Mouse (Mus musculus) spleen, postnatal 14 days (tissue): ENCODE measurements at regions not wholly inside any gene's neighbourhood (a gene's known extent, or its start where the extent isn't known, plus 50 kb on each side); places are given as distances from the start of the nearest gene placed in this dataset.

ENCODE experiments used
- DNase-seq, 2 experiments: peaks; one replicate each; pipeline ENCODE4 v3.0.0; 2021 to 2022; ENCODE audit warnings: low spot score in 2 of 2

DNA sequence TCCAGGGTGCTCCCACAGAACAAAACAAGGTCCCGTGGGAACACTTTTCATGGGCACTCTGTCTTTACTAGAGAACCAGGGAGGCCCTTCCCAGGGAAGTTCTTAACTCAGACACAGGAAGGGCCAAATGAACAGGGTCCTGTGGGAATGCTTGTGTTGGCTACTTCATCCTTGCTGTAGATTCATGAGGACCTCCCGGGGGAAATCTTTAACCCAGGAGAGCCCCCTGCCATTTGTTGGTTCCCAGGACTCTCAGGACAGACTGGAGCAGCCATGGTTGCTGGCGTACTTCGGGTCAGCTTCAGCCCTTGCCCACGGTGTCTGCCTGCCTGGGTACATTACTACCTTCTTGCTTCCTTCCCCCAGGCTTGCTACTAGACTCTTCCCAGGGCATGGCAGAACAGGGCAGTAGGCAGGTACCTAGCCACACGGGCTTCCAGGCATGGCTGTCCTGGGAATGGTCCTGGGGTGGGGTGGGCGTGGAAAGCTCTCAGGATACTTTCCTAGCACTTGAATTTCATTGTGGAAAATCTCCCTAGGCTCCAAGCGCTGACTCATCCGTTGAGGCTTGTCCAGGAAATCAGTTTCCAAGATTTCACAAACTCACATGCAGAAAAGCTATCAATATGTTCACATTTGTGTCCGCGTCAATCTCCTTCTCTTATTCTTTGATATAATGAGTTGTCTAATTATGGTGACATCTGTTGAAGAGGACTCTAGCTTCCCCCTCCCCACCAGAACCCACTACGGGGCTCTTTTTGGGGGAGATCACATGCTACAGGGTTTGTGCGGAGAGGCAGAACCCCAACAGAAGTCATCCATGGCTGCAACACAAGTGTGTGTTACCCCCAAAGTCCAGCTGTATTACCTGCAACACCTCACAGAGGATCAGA is 148.6 kb downstream of the Sec61b start:
- DNase-seq, result no peak

DNA sequence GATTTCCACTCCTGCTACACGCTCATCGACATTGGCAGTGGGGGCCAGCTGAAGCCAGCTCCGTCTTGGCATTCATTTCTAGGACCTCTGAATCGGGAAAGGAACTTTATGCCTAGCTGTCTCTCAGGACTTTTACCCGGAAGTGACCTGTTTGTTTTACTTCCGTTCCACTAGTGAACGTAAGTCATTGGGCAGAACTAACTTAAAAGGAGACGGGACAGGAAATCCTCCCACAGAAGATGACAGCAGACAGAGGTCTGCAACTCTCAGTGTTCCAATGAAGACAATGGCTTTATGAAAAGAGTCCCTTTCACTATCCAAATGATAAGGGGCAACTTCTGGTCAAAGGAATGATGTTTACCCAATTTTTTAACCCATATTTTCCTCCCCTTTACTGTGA is 155.5 kb downstream of the Sec61b start:
- DNase-seq, result no peak

DNA sequence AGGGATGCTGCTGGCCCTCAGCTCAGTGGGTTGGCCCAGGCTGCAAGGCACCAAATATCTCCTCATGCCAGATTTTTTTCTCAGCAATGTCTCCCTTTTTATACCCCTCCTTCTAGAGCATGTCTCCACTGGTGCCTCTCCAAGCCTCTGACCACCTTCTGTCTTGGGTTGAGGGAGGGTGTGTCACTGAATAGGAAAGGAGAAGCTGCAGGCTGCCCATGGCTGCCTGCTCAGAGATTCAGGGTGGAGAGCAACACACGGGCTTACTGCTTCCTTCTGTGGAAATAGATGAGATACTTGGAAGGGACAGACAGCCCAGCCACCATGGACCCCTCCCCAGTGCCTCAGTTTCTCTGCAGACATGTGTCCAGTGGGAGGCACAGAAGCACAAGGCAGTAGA is 156.0 kb downstream of the Sec61b start:
- no peak for DNase-seq

DNA sequence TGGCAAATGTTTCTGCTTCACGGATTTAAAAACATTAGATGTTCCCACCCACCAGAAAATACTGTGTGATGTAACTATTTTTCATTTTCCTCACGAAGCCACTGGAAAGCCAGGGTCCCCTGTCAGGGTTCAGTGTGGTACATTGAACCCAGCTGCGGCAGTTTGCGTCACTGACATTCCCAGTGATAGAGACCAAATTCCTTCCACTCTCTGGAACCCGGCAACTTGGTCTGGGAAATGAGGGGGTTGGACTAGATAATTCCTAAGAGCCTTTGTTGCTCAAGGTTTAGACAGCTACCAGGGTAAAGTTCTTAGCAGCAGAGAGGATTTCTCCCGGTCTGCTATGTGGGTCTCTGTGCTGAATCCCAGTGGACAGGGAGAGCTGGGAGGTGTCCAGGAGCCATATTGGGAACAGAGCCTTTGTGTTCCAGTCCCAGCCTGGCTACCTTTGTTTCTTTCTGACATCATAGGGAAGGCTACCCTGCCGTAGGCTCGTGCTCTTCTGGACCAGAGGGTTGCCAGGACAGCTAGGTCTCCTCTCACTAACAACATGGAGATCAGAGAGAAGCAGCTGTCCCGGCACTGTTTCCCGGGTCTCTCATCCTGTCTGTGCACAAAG is 164.5 kb downstream of the Sec61b start:
- DNase-seq, result no peak

DNA sequence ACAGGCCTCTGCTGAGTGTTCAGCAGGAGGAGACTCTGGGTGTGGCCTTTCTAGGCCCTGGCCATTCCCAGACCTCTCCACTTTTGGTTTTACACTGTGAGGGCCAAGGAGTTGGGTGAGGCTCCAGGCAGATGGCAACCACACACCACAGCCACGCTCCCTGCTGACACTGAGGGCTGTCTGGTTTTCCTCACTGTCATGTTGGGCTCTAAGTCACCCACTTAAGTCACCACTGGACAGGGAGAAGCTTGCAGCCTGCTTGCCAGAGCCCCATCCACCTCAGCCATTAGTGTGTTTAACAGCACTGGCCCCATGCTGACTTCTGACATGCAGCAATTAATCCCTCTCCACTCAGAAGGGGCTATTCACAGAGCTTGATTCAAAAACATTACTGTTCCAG is 170.6 kb downstream of the Sec61b start:
- no peak for DNase-seq

DNA sequence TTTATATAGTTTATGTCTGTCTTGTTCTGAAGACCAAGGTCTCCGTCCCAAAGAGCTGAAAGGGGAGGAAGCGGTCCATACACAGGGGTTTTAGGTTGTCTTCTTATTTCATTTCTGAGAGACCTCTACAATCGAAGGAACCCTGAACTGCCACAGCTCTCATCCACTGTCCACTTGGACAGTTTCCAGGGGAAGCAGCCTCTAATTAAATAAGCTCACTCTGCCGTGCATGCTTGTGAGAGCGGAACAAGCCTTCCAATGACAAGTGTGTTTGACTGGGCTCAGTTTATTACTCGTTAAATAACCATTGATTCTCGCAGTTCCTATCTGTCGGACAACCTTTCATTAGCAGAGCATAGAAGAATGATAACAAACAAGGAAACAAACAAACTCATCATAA is 174.2 kb downstream of the Sec61b start:
- DNase-seq, result no peak

DNA sequence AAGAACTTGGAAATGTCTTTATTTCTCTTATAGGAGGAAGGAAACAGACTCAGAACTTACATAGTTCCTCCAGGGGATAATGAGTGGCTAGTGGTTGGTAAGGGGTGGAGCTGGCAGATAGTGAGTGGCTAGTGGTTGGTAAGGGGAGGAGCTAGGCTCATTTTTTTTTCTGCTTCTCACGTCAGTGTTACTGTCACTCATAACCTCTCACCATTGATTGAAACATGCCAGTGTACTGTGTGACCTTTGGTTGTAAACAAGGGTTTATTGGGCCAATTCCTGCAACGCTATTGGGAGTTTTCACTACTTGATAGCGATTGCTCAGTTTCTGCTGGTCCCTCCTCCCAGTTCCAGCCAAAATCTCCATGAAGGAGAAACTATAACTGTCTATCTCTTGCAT is 175.5 kb downstream of the Sec61b start:
- DNase-seq, result no peak

DNA sequence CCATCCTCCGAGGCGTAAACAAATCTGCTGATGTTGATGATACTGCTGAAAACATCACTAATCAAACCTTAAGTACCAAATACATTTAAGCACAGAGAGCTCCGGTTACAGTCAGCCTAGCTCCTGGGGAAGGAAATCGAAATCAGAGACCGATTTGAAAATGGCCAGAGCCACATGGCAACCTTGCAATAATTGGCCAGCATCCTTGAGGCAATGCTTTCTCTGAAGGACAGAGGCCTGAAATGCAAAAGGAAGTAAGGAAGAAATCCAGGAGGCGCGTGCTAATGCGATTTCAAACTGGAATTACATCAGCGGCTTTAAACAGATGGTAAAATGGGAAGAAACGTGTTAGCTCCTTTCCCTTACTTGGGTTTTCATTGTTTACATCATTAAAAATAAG is 177.1 kb downstream of the Sec61b start:
- no peak for DNase-seq

DNA sequence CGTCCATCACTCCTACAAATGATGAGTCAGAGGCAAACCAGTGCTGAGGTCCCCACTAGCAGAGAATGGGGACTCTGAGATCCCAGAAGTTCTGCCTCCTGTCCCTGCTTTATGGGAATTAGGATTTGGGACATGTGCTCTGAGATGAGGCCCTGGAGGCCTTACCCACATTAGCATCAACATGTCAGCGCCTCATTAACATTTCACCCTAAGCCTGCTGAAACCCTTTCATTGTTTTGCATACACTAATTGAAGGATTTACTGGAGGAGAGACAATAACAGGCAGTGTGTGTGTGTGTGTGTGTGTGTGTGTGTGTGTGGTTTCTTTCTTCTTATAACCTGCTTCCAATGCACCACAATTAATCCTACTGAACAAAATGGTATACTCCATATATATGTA is 178.7 kb downstream of the Sec61b start:
- DNase-seq, result no peak

DNA sequence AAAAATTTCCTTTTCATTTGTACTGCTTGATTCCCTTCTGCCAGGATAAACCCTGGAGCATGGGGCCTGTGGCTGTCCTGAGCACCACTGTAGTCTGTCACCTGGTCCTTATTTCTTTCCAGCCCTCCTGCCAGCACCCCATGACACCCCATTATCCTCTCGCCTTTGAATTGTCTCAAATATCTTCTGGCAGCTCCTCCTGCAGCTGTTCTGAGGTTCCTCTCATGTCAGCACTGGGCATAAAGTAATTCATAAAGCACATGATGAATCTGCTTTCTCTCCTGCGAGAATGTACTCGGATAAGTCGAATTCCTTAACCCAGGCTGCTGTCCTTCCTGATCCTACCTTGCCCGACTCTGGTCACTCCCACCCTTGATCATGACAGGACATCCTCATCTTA is 195.1 kb downstream of the Sec61b start:
- no peak for DNase-seq

DNA sequence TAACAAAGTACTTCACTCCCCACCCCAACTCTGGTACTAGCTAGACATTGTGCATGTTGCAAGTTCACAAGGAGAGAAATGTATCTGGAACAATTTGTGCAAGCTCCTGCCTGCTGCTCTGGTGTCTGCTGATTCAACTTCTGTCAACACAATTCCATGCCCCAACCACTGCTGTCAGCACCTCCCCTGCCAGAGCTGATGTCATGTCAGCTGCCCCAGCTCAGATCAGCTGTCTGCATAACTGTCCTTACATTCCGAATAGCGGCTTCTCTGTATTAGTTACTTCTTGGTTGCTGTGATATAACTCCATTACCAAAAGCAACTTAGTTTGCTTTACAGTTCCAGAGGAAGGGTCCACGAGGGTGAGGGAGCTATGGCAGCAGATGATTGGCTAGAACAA is 196.0 kb downstream of the Sec61b start:
- DNase-seq, result no peak

DNA sequence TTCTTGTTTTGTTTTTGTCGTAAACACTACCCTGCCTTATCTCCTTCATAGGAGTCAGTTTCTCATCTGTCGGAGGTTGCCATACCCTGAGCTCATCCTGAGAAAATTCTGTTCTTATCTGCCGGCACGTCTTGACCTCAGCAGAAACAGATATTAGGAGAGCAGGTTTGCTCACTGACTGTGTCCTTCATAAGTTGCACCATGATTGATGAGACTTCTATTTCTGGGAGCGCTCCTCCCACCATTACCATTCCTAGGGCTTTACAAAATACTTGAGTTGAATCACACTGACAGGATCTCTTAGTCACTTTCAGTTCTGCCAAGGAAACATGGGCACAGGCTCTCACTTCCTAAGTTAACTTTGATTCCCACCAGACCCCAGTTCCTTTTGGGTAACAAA is 196.9 kb downstream of the Sec61b start:
- DNase-seq, result no peak

DNA sequence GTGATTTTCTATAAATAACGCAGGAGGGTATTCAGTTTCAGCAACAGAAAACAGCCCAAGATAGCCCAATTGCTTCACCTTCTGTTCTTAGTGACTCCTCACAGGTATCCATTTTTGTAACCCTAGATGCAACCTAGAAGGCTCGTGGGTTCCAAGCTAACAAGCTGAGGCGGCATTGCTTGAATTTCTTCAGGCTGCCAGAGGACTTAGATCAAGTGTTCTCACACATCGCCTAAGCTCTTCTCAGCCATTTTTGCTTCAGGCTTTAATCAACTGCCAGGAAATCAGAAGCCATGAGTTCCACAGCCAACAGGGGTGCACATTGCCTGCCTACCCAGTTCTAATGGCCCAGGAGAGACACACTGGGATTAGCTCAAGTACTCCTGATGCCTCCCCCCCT is 206.7 kb downstream of the Sec61b start:
- DNase-seq, result no peak

DNA sequence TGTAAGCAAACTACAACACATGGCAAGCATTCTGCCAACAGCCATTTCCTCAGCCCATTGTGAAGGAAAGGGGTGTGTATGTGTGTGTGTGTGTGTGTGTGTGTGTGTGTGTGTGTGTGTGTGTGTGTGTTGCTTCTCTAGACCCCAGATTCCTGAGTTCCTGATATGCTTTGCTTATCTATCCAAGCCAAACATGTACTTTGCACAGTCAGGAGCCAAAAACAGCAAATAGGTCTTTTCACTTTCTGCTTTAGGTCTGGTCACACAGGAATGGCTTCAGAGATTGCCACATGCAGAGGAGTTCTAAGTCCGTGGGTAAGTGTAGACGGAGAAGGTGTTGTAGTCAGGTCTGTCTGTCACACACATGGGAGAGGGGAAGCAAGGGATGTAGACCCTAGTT is 216.7 kb downstream of the Sec61b start:
- DNase-seq, result no peak

DNA sequence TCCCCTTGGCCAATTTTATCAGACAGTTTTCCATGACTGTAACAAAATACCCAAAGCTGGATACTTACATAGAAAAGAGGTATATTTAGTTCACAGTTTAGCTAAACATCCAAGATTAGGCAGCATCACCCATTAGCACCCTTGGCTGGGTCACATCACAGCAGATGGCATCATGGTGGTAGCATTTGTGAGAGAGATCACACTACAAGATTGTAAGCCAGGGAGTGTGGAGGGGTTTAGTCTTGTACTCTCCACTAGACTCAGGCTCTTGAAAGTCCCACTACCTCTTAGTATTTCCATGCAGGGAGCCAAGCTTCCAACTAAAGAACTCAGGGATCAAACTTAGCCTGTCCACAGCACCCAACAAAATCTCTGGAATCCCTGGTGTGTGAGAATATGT is 218.2 kb downstream of the Sec61b start:
- no peak for DNase-seq

DNA sequence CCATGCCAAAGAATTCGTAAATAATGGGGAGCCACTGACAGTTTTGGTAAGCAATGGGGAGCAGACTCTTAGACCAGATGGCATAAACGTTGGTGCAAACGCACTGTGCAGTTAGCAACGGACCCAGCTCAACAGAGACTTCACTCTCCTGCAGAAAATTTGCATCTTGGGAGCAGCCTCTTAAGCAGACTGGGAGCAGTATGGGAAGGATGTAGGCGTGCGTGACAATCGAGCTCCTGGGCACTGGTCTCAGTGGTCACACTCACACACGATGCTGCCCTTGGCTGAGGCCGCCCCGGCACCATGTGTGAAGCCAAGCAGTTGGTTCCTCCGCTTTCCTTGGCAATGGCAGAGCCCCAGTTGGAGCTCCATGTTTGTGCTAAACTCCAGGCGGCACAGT is 218.8 kb downstream of the Sec61b start:
- no peak for DNase-seq

DNA sequence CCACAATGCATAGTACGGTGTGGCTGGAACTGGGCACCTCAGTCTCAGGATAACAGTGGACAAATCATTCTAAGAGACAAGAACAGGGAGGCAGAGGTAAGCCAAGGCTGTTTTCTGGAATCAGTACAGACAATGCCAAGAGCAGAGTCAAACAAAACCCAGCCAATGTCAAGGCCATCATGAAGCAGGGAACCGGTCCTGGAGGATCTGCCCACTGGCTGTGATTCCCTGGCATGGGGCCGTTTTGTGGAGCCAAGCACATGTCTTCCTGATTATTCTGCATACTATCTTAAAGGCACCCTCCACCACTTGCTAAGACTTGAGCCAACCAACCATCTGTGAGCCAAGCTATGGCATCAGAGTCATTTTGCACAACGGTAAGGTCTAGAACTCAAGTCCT is 222.6 kb downstream of the Sec61b start:
- no peak for DNase-seq

DNA sequence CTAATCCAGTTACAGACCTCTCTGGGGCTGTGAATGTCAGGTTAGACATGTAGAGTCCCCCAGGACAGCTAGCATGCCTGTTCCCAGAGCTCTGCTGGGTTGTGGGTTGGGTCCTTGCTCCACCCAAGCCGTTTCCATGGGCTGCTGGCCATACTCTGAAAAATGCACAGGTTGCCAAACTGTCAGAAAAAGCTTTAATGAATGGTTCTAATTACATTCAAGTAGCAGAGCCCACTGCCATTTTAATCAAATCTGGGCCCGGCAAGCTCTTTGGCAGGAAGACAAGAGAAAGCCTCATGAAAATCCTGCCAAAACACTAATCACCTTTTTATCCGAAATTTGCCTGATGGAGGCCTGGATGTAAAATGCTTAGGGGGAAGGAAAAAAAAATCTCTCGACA is 224.1 kb downstream of the Sec61b start:
- DNase-seq, result no peak

DNA sequence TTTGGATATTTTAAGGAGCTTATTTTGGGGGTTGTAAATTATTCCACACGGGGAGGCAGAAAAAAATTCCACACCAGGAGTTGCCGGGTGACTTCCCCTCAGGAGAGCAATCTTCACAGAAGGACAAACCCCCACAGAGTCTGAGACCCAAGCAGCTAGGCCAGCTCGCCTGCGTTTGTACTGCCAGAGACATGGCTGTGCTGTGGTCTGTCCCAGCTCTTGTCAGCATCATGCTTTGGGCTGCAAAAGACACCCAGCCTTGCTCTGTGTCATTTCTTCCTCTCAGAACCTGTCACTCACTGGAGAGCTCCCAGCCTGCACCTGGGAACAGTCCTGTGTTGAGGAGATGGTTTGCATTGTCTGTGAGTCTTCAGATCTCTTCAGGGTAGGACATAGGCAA is 224.5 kb downstream of the Sec61b start:
- DNase-seq, result no peak

DNA sequence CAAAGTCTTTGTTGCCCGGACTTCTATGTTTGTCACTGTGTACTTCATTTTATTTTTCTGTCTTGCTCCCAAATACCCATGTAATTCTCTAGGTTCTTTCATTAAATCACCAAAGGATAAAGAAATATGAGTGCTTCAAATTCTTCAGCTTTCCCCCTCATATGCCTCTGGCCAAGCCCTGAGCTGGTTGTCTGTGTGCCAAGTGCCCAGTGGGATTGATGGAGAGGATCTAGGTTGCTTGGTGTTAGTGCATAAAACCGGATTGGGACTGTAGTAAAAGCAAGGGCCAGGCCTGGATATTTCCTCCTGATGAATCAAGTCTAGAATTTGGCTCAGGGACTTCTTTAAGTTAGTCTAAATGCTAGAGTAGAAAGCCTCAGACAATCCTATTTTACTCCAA is 229.0 kb downstream of the Sec61b start:
- no peak for DNase-seq

DNA sequence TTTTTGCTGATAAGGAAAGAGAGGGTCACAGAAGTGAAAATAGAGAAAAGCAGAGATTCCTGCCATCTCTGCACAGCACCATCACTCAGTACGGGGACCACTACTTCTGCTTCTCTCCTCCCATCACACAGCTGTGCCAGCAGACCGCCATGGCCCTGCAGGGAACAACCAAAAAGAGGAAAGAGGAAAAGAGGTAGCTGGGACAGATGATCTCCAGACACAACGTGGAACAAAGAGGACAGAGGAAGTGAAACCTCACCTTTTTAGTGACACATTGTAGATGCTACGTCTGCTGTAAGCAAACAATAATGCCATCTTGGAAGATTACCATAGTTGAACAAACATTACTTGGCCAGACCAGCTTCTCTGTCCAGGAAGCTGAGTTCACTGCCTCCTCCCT is 230.1 kb downstream of the Sec61b start:
- DNase-seq, result no peak

DNA sequence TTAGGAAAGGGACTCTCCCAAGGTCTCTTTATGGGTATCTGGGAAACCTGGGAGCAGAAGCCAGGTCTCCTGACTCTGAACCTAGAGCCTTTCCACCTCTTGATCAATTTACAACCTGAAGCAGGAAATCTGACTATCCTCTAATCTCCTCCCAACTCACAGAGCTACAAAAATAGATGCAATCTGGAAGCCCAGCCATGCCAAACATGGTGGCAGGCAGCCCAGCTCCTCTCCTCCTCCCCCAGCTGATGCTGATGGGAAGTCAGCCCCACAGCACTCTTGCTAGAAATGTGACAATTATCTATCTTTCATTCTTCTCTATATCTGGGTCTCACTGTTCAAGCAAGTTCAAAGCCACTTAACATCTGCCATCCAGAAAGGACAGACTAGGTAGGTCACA is 233.5 kb downstream of the Sec61b start:
- DNase-seq, result no peak

DNA sequence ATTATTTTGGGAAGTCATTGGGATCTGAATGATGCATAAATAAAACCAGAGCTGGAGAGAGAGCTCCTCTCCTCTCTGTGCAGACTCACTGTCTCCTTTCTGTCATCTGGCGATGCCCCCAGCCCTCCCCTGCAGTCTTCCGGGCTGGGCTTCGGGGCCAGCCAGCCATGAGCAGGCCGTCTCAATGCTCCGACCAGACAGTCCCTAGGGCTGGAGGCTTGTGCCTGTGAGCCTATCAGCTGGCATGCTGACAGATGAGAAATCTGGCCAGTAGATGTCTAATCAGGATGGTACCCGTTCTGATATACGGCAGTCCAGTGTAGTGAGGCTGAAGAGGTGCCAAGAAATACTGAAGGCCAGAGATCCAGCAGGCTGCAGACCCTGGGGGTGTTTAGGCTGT is 238.9 kb downstream of the Sec61b start:
- DNase-seq, result no peak
